Mouse (Mus musculus) heart, adult 18-20 months (tissue): ENCODE results near the gene Tbc1d10c. TPM values are rescaled to one million over a fixed set of nuclear protein-coding genes. Genes with fewer than 3 reads are reported as not detected.

Experiments
- DNase-seq, 2 experiments: peaks; one replicate each; pipeline ENCODE4 v3.0.0; 2021 to 2022; ENCODE audit warnings: mixed read lengths in 1 of 2
- total RNA-seq, 2 experiments: library from RNA; stranded (reverse); gene quantifications; 2 replicates each; pipeline ENCODE4 v1.2.3; 2021

Gene Tbc1d10c
- total RNA-seq, 2 experiments from 2014 or later: 12.0 to 20.2 TPM

DNA sequence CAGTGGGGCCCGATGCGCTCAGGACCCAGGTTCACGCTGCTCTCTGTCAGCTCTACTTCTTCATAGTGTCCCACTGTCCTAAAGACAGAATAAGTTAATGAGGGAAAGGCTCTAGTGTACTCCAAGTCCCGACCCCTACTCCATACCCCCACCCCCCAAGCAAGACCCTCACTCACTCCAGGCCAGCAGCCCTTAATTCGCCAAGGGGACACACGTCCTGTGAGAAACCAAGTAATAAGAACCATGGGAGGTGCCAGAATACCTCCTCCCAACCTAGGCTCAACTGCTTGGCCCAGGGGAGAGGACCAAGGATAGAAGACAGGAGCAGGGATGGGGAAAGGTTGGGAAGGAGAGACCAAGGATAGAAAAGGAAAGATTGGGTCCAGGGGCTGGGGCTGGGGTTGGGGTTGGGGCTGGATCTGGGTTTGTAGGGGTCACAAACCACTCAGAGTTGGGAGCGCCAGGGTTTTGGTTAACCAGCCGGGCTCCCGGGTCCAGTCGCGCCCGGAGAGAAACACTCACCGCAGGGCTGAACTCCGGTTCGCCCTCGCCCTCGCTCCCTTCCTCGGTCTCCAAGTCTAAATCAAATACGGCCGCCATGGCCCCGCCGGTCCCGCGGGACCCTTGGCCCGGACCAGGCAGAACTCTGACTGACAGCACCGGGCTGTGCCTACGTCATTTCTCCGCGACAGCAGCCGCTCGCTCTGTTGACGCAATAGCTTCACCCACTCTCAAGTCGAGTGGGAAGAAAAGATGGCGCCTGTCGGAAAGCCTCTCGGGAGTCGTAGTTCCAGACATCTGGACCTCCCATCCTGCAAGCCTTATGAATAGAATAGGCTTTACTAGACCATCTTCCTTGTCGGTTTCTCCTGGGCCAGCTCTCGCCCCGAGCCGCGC, 28.2 kb downstream of the Tbc1d10c start, which contains the start of gene Rps6kb2:
Gene Rps6kb2, minus strand, starts transcription at position 709 of the 897 bp plus-strand sequence.
- peak; percentile 97 to 98 for DNase-seq

- DNase-seq: no peak
These were observed 32.0 kb downstream of the Tbc1d10c start for GRCm38 (mm10) chr19:4159049-4159448.

DNA sequence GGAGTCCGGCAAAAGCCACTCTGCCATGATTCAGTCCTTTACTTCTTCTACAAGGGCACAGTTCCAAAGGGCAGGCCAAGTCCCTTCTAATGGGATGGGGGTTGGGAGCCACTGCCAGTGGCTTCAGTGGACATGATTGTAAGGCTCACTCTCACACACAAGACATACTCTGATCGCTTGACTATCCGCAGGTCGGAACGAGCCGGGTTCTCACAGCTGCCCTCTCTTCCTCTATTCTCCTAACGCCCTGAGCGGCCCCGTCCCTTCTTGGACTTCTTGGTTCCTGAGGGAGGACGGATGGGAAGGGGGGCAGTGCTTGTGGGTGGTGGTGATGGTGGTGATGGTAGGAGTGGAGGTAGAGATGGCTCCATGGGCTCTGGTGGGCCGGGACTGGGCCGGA, 34.3 kb downstream of the Tbc1d10c start:
- no peak for DNase-seq

- DNase-seq: no peak
These were observed 35.0 kb downstream of the Tbc1d10c start for GRCm38 (mm10) chr19:4156073-4156579.

GRCm38 (mm10) chr19:4155223-4156072, 35.6 kb downstream of the Tbc1d10c start:
- DNase-seq: no peak

DNA sequence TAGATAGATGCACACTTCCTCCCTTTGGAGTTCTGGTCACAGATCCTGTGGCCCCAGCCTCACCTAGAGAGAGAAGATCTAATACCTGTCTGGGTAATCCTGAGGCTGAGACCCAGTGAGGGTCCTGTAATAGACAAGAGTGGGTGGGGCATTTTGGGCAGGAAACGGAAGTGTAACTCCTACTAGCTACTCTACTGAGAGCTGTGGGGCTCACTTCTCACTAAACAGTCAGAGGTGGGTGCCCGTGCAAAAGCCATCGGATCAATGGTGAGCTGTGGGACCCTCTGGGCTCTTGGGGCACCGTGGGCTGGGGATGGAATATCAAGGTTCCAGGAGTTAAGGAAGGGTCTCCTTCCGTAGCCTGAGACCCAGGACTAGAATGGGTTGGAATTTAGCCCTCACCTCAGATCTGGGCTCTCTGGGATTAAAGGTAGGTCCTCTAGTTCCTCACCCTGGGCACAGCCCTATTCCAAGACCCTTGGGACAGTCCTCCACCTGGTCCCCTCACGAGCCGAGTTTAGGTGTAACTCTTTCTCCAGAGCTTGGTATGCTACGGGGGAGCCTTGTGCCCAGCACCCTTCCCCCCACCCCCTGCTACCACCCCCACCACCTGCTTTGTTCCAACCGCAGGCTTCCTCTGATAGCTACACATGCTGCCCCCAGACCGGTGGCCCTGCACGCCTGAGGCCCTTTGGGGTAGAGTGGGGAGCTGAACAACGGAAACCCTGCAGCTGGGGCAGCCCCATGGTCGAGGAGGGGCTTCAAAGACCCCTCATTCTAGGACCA, 36.5 kb downstream of the Tbc1d10c start:
- no peak for DNase-seq

- peak; percentile 47 to 60 for DNase-seq
These were observed 37.8 kb downstream of the Tbc1d10c start, which contains the start of gene Ptprcap for GRCm38 (mm10) chr19:4153232-4153654. Gene Ptprcap, plus strand, starts transcription at chr19:4153604.

GRCm38 (mm10) chr19:4152445-4153231, 38.4 kb downstream of the Tbc1d10c start:
- no peak for DNase-seq

DNA sequence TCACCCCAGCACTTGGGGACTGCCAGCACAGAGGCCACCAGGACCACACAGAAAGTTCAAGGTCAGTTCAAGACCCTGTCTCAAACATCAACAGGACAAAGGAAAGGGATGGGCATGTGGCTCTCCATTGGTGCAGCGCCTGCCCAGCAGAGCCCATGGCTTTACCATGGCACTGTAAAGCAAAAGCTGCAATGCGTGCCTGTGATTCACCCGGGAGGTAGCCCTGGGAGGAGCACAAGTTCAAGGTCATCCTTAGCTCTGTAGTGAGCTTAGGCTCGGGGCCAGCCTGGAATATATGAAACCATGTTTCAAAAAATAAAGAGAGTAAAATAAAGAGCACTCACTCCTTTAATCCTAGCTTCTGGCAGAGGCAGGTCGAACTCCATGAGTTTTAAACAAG, 39.2 kb downstream of the Tbc1d10c start:
- no peak for DNase-seq

DNA sequence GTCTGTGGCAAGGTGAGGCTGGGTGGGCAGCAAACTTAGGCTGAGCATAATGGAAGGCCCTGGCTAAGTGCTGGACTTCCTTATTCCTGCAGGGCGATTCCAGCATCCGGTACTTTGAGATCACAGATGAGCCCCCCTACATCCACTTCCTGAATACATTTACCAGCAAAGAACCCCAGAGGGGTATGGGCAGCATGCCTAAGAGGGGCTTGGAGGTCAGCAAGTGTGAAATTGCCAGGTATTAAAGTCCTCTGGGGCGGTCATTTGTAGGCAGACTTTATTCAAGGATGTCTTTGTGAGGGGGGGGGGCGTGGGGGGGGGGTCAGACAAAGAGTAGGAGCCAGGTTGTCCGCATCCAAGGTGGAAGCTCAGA, 39.6 kb downstream of the Tbc1d10c start:
- DNase-seq: no peak

- no peak for DNase-seq
These were observed 40.3 kb downstream of the Tbc1d10c start for GRCm38 (mm10) chr19:4150567-4151487.

DNA sequence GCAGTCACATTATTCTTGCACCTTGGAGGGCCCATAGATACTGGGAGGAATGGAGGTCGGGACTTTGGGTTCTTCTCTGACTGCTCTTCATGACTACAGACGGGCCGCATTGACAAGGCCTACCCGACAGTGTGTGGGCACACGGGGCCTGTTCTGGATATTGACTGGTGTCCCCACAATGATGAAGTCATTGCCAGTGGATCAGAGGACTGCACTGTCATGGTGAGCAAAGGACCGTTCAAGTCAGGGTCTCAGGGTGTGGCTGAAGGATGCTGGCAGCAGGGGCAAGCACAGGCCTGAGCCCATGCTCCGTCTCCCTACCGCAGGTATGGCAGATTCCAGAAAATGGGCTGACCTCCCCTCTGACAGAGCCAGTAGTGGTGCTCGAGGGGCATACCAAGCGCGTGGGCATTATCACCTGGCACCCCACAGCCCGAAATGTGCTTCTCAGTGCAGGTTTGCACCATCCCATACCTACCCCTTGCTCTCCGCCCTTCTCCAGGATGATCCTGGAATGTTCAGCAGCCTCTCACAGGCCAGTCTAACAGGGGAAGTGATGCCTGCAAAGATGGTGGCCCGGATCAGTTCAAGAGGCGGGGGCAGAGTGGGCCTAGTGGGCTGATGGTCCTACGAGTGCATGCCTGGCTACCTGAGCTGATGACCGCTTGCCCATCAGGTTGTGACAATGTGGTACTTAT, 41.2 kb downstream of the Tbc1d10c start:
- no peak for DNase-seq

- no peak for DNase-seq
These were observed 41.8 kb downstream of the Tbc1d10c start for GRCm38 (mm10) chr19:4149283-4149682.

GRCm38 (mm10) chr19:4148819-4149218, 42.3 kb downstream of the Tbc1d10c start:
- DNase-seq: peak in 1 of 2 experiments; percentile 40

- peak; percentile 98 to 99 for DNase-seq
These were observed 42.6 kb downstream of the Tbc1d10c start, which contains the start of gene Coro1b for GRCm38 (mm10) chr19:4148491-4148806. Gene Coro1b, plus strand, starts transcription at chr19:4148619.

DNA sequence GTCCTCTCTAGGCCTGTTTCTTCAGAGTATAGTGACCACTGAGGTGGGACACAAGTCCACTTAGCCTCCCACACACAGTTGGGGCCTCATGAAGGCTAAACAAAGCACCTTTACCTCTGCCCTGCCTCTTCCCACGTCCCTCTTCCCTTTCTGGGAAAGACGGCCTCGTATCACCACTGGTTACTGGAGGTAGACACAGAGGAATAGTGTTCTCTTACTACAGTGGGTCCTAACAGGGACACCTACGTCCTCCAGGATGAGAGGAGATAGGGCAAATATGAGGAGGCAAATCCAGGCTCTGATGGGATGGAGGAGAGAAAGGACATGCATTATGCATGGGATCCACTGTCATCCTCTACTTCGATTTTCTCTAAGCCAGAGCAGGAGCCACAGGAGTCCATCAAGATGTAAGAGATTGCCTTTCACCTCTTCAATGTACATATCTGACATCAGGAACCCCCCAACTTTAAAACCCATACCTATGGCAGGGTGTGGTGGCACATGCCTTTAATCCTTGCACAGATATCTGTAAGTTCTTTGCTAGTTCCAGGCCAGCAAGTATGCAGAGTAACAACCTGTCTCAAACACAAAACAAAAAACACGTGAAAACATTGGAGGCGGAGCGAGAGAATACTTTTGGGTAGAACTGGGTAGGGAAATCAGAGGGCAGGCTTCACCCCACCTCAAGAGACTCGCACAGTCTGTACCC, 43.1 kb downstream of the Tbc1d10c start:
- peak in 1 of 2 experiments; percentile 38 for DNase-seq

DNA sequence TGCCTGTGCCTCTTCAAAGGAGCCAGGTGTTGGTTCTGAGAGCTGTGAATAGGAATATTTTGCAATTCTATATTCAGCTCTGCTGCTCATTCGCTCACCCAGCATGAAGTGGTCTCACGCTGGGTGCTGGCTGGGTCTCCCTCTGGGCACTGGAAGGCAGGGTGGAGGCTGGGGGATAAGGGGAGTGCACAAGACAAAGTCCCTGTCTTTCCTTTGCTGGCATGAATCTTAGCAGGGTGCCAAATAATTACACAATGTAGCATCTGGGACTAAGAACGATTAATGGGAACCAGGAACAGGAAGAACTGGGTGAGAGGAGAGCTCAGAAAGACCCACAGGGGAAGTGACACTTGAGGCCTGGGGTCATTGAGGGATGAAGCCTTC, 44.1 kb downstream of the Tbc1d10c start:
- DNase-seq: peak in 1 of 2 experiments; percentile 57

DNA sequence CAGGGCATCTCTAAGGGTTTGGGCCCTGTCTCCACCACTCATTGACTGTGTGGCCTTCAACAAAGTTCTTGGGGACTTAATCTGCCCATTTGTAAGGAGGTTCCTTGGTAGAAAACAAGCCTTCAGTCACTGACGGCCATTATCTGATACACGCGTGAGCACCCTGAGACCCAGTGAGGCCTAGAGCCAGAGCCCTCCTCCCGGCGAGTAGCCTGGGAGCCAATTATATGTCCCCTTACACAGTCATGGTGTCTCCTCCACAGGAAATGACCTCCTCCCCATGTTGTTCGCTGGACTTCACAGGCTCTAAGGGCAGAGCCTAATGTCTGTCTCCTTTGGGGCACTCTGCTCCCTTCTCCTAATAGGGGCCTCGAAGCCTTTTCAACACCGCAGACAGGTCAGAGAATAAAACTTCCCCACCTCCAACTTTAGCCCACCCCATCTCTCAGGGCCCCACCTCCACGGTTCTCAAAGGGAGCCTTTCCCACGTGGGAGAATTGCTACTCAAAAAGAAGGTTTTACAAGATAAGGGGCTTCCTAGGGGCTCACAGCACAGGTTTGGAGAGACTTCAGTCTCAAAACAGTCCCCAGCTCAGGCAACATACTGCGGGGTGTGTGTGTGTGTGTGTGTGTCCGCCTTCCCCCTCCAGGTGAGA, 44.6 kb downstream of the Tbc1d10c start:
- DNase-seq: no peak
